Mouse (Mus musculus) hindbrain, embryonic 11.5 days (tissue): ENCODE results near the gene Tmem211. TPM values are rescaled to one million over a fixed set of nuclear protein-coding genes. Genes with fewer than 3 reads are reported as not detected.

Experiments used
- ATAC-seq: fragments of 200-750 bp; cut with Nextera tagmentation; 2 replicates; pipeline ENCODE4 v1.8.0; 2017; ENCODE audit warnings: mild to moderate bottlenecking, moderate TSS enrichment, moderate library complexity; ENCODE audit not compliant: low FRiP score
- DNase-seq: peaks from one replicate; pipeline ENCODE4 v3.0.0-alpha.2; 2015; ENCODE audit warnings: low spot score
- H3K27ac ChIP-seq: fragments of 300-500 bp; sonication (generic); 2 replicates; pipeline ENCODE4 v1.5.1; 2014; ENCODE audit warnings: mild to moderate bottlenecking, low read depth, low read length
- H3K27me3 ChIP-seq: fragments of 300-500 bp; sonication (generic); 2 replicates; pipeline ENCODE4 v1.6.1; 2014; ENCODE audit warnings: mild to moderate bottlenecking, low read length, moderate library complexity, mixed read lengths; ENCODE audit not compliant: control insufficient read depth, insufficient read depth
- H3K36me3 ChIP-seq: fragments of 300-500 bp; sonication (generic); 2 replicates; pipeline ENCODE4 v1.6.1; 2014; ENCODE audit warnings: mild to moderate bottlenecking, low read length, moderate library complexity, mixed read lengths; ENCODE audit not compliant: control insufficient read depth, insufficient read depth
- H3K4me1 ChIP-seq: fragments of 300-500 bp; sonication (generic); replicated peaks from 2 replicates; pipeline ENCODE4 v1.6.1; 2014; ENCODE audit warnings: low read length, mixed read lengths; ENCODE audit not compliant: control insufficient read depth, insufficient read depth
- H3K4me2 ChIP-seq: fragments of 300-500 bp; sonication (generic); replicated peaks from 2 replicates; pipeline ENCODE4 v1.6.1; 2014; ENCODE audit warnings: mild to moderate bottlenecking, low read depth, low read length
- H3K4me3 ChIP-seq: fragments of 300-500 bp; sonication (generic); 2 replicates; pipeline ENCODE4 v1.5.1; 2014; ENCODE audit warnings: low read depth, low read length
- H3K9ac ChIP-seq: fragments of 300-500 bp; sonication (generic); 2 replicates; pipeline ENCODE4 v1.6.1; 2014; ENCODE audit warnings: low read depth, low read length
- H3K9me3 ChIP-seq: fragments of 300-500 bp; sonication (generic); 2 replicates; pipeline ENCODE4 v1.6.1; 2016; ENCODE audit warnings: low read length; ENCODE audit not compliant: control insufficient read depth
- WGBS: fragments of 180-500 bp; shearing (Covaris S2); extraction: QIAGEN DNeasy Blood & Tissue Kit; methylation state at CpG from one replicate; pipeline ENCODE4 v1.1.7; 2014; 5-methylcytosine and 5-hydroxymethylcytosine counted together
- polyA plus RNA-seq: library from polyadenylated mRNA; unstranded; fragments of >200 nt; fragmentation: Nextera tagmentation; extraction: Ambion mirVana; gene quantifications from 2 replicates; pipeline ENCODE4 v1.2.1, GENCODE M21; 2014

Gene Tmem211
- polyA plus RNA-seq, 1 experiment from 2014 or later: not detected

DNA sequence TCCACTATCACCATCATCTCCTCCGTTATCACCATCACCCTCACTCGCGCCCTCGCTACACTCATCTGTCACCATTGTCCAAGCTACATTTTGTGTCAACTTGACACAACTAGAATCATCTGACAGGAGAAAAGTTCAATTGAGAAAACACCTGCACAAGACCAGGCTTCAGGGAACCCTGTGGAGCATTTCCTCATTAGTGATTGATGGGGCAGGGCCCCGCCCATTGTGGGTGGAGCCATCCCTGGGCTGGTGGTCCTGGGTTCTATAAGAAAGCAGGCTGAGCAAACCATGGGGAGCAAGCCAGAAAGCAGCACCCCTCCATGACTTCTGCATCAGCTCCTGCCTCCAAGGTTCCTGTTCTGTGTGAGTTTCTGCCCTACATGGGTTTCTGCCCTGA lies 61.1 kb downstream of the Tmem211 start:
- no peak for ATAC-seq
- H3K9me3 ChIP-seq: no peaks in the 10 kb centered on the region
- WGBS: 42% methylated on average over 5 of the region's 5 CpGs

DNA sequence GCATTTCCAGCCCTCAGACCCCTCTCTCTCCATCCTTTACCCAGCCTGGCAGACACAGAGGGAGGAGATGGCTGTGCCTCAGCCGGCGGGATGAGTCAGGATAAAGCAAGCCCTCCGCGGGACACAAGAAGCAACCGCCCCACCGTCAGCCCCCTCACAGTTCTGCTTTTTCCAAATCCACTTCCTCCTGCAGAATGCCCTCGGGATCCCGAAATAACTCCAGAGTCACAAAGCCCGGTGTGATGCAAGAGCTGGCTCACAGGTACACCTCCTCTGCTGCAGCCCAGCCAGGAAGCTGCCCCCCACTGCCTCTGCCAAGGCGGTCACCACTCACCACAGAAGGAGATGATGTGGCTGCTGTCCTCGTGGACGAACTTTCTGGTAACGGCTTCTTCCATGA lies 61.8 kb downstream of the Tmem211 start:
- ATAC-seq (no peak), DNase-seq (no peak)
- Histone ChIP-seq H3K9me3 (no peaks in the 10 kb centered on the region), H3K27me3 (peaks cover 25% of the 10 kb centered on the region), H3K4me2 (no peak overlapping the region), H3K9ac (no peak overlapping the region), H3K27ac (no peak overlapping the region), H3K4me1 (no peaks in the 10 kb centered on the region), H3K36me3 (no peaks in the 10 kb centered on the region), H3K4me3 (no peak overlapping the region)
- WGBS: 51% methylated on average over 13 of the region's 13 CpGs

More for the DNA sequence above, 61.1 kb downstream of the Tmem211 start:
- no peak overlapping the region for H3K27ac ChIP-seq
- H3K4me1 ChIP-seq: no peaks in the 10 kb centered on the region
- H3K4me3 ChIP-seq: no peak overlapping the region
- H3K4me2 ChIP-seq: no peak overlapping the region
- no peak for DNase-seq
- no peaks in the 10 kb centered on the region for H3K36me3 ChIP-seq
- peaks cover 25% of the 10 kb centered on the region for H3K27me3 ChIP-seq
- H3K9ac ChIP-seq: no peak overlapping the region

Other genes with a start within 250 kb of the Tmem211 start
- gene Grk3, start 211.1 kb upstream of the Tmem211 start, polyA plus RNA-seq: 4.4 and 5.6 TPM in 2 replicates
- not detected in 2 replicates for gene Crybb2, start 156.8 kb upstream of the Tmem211 start, polyA plus RNA-seq
- gene Crybb3, start 145.3 kb upstream of the Tmem211 start, polyA plus RNA-seq: 0.31 and 0.85 TPM in 2 replicates
- 1.2 and 1.5 TPM in 2 replicates for gene 2900026A02Rik, start 5.7 kb upstream of the Tmem211 start, polyA plus RNA-seq
- 8.5 and 10.5 TPM in 2 replicates for gene Sgsm1, start 83.9 kb downstream of the Tmem211 start, polyA plus RNA-seq
- not detected in 2 replicates for gene Aym1, start 130.4 kb downstream of the Tmem211 start, polyA plus RNA-seq